Mouse (Mus musculus): ENCODE measurements at regions not wholly inside any gene's neighbourhood (a gene's known extent, or its start where the extent isn't known, plus 50 kb on each side); places are given as distances from the start of the nearest gene placed in this dataset.

GRCm38 (mm10) chr19:36670813-36671212, 65.6 kb downstream of the Ppp1r3c start:
- H3K9ac ChIP-seq: no peak overlapping the region
- no peak overlapping the region for H3K4me3 ChIP-seq (ENCODE audit: low read depth, low read length)
- no peaks in the 10 kb centered on the region for H3K4me1 ChIP-seq (ENCODE audit: insufficient read depth)
- no peaks in the 10 kb centered on the region for H3K36me3 ChIP-seq (ENCODE audit: insufficient read depth)
- no peaks in the 10 kb centered on the region for H3K27me3 ChIP-seq (ENCODE audit: insufficient read depth, low read length)
- WGBS: 58% methylated on average over 7 of the region's 7 CpGs
- DNase-seq (no peak), ATAC-seq (no peak)
- no peak overlapping the region for H3K4me2 ChIP-seq (ENCODE audit: low read depth)
- no peak overlapping the region for H3K27ac ChIP-seq (ENCODE audit: low read depth, low read length)
- TF ChIP-seq CTCF (IDR thresholded peaks at IDR 0.05; ENCODE audit: low read depth): no peak
- no peaks in the 10 kb centered on the region for H3K9me3 ChIP-seq (ENCODE audit: low read length)

All from forebrain, postnatal 0 days (tissue).